Mouse (Mus musculus) embryonic stem cell, embryonic (primary cell): ENCODE measurements at regions not wholly inside any gene's neighbourhood (a gene's known extent, or its start where the extent isn't known, plus 50 kb on each side); places are given as distances from the start of the nearest gene placed in this dataset.
"Not testable (repeated sequence)": the region's sequence is repeated elsewhere in the genome, so short reads cannot be mapped to it uniquely, and the experiment has no call there.

ENCODE experiments used
- CTCF ChIA-PET, 4 experiments: fragments of 300-600 bp in 2 of 4; fragments of 350-600 bp in 2 of 4; sonication (Branson Sonifier 250); formaldehyde crosslinking; loops; one replicate each; lab custom pipeline; 2022; ENCODE audit warnings: inconsistent platforms in 2 of 4; lab: Charles Lee
- POLR2A ChIA-PET, 4 experiments: fragments of 300-600 bp in 2 of 4; fragments of 350-600 bp in 2 of 4; sonication (Branson Sonifier 250); formaldehyde crosslinking; loops; one replicate each; lab custom pipeline; 2022; ENCODE audit warnings: antibody characterized with exemption in 4 of 4, inconsistent platforms in 1 of 4; lab: Charles Lee

DNA sequence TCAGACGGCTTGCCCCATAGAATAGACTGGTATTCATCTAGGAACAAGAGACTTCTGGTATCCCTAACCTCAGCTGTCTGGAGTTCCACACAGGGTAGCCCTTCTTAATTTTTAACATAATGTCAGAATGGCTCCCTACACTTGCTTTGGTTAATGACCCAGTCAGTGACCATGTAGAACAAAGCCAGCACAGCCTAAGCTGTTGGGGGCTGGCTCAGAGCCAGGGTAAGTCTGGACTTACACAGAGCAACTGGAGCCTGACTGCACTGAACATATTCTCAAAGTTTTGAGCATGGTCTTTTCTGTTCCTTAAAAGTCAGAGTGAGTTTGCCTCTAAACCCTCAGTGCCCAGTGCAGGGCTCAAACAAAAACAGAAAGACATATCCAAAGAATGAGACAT, 123.4 kb downstream of the Gm6685 start:
- ChIA-PET CTCF (interaction anchor here in 1 of 4 experiments (0.6 kb wide), 1 partner anchor 245 kb away, joined by 3 read pairs; no protein-coding TSS in a partner anchor), POLR2A (no interaction called here)

DNA sequence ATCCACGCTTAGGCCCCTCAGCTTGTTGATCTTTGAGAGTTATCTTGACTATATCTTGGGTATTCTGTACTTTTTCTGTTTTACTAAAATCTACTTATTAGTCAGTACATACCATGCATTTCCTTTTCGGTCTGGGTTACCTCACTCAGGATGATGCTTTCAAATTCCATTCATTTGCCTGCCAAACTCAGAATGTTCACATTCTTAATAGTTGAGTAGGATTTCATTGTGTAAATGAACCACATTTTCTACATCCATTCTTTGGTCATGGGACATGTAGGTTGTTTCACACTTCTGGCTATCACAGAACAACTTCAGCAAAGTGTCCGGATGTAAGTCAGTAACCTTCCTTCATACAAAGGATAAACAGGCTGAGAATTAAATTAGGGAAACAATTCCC, 126.1 kb downstream of the Gm6685 start:
- ChIA-PET CTCF (no interaction called here), POLR2A (no interaction called here)

DNA sequence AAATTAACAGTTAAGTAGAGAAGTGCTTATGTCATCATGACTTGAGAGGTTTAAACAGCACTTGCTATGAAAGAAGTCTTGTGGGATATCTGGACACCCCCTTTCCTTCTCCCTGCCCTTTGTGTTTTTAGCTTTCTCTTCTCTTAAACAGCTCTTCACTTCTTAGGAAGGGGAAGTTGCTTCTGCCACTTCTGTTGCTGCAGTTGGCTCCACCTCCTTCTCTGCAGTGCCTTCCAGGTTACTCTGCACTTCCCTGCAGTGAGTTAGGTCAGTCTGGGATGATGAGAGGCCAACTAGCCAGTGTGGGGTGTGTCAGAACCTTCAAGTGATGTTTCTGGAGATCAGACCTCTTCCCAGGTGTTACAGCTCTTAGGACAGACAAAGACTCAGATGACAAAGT, 137.5 kb downstream of the Gm6685 start:
- CTCF ChIA-PET = no interaction called here
- POLR2A ChIA-PET = no interaction called here

DNA sequence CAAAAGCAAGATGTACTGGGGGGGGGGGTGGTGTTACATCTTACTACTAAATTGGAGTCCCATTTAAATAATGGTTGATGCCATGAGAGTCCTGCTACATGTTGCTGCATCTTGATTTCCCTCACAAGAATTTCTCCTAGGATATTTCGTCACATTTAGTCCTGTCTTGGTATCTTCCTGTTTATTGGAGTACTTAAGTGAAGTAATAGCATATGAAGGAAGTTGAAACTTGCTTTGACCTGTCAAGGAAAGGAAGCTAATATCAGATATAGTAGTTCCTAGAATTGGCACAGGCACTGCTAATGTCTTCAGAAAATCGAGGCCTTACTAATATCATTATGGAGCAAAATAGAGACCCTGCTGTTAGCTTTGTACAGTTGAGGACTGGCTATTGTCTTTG, 151.5 kb downstream of the Gm6685 start:
- POLR2A ChIA-PET = no interaction called here
- CTCF ChIA-PET = no interaction called here

DNA sequence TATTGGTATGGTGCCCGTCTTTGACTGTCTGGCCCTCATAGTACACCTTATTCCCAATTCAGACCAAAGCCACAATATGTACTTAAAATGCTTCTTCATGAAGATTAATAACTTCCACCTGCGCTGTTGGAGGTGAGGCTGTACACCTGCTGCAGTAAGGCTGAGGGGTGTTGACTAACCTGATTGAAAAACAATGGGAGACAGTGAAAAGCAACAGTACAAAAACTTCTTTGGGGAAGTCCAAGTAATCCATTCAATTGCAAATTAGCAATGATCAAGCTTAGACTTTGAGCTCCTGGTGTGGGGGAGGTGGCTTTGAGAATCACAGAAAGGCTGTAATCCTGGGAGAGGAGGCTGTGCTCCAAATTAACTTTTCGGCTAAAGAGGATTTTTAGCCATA, 152.2 kb downstream of the Gm6685 start:
- CTCF ChIA-PET = not testable (repeated sequence)
- POLR2A ChIA-PET = interaction anchor here in 1 of 4 experiments (0.7 kb wide), 1 partner anchor 137 kb away, joined by 3 read pairs; no protein-coding TSS in a partner anchor

DNA sequence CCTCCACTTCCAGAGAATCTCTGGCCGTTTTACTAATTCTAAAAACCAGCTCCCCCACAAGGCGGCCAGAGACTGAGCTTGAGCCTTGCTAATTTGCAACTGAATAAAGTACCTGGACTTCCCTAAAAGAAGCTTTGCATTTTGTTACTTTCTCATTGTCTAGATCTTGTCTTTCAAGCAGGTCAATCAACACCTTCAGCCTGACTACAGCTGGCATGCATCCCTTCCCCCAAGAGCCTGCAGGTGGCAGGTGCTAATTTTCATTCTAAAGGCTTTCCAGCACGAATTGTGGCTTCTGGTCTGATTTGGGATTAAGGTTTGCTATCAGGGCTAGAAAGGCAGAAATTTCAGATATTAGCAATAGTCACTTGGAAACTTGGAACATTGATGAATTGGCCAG, 168.4 kb downstream of the Gm6685 start:
- ChIA-PET CTCF (no interaction called here), POLR2A (no interaction called here)

DNA sequence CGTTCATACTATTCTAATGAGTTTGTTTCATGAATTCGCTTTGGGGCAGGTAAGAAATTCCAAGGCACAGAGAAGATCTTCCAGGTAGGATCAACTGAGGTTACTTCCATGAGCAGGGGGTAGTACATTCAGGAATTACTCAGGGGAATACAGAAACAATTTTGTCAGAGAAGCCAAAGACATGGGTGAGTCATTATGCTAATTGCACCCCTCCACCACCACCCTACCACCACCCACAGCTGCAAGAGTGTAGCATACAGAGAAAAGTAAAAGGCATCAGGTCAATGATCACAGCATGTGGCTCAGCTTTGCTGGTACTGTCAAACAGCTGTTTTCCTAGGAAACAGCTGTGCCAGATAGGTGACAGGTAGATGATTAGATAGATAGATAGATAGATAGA, 187.2 kb downstream of the Gm6685 start:
- ChIA-PET CTCF (no interaction called here), POLR2A (no interaction called here)
